Mouse (Mus musculus): ENCODE measurements around the gene Rgs9. TPM values are rescaled to one million over a fixed set of nuclear protein-coding genes. Genes with fewer than 3 reads are reported as not detected.
"Not testable (repeated sequence)": the region's sequence is repeated elsewhere in the genome, so short reads cannot be mapped to it uniquely, and the experiment has no call there.

Rgs9 gene
- polyA plus RNA-seq (2012; rRNA removed), result 0.86 and 1.4 TPM in 2 replicates

DNA sequence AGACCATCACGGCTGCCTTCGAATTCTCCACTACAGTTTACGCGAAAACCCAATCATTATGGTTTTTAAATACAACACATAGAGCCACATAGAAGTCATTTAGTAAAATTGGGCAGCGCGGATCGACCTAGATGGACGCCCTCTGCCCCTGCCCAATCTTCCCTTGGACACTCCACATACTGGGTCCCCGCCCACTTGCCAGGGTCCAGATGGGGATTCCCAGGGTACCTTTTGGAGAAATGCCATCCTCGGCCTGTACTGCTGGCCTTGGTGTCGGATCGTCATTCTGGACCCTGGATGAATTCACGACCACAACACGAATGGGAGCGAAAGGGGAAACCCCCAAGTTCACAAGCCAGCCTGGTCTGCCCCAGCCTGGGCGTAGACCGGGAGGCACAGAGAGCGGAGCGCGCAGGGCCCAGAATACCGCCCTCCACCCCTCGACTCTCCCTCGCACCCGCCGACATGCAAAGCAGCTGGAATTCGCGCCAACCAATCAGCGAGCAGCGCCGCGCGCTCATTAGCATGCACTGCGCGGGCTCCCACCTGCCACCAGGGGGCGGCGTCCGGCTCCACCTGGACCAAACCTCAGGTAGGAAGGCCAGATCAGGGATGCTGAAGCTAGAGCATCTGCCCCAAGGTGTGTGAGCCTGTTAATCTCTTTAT lies at the start of gene Rgs9:
Gene Rgs9, minus strand, starts transcription at position 420 of the 666 bp plus-strand sequence.
- Histone ChIP-seq H3K27ac (ENCODE audit: insufficient read depth, low read depth, low read length) (no peak within 1 kb of the TSS), H3K4me3 (ENCODE audit: insufficient read depth, low read depth, low read length) (peak within 1 kb of the TSS; percentile 55), H3K4me1 (ENCODE audit: control insufficient read depth, insufficient read depth, low read length) (0 out of 2 replicates have a peak, but pooled peaks cover 3% of the 10 kb centered on the region), H3K27me3 (replicated peaks; ENCODE audit: control insufficient read depth, insufficient read depth, low read length) (no peaks in the 10 kb centered on the region), H3K36me3 (ENCODE audit: control insufficient read depth, insufficient read depth, low read length) (no peaks in the 10 kb centered on the region)
- TF ChIP-seq POLR2A (IDR thresholded peaks at IDR 0.05; ENCODE audit: low read depth, low read length) (no peak), CTCF (conservative IDR thresholded peaks at IDR 0.05; ENCODE audit: insufficient read depth, insufficient read length, low read depth, low read length) (peak; percentile 80)
- 4% methylated on average over 37 of the region's 37 CpGs for WGBS
- peak; percentile 96 for DNase-seq

DNA sequence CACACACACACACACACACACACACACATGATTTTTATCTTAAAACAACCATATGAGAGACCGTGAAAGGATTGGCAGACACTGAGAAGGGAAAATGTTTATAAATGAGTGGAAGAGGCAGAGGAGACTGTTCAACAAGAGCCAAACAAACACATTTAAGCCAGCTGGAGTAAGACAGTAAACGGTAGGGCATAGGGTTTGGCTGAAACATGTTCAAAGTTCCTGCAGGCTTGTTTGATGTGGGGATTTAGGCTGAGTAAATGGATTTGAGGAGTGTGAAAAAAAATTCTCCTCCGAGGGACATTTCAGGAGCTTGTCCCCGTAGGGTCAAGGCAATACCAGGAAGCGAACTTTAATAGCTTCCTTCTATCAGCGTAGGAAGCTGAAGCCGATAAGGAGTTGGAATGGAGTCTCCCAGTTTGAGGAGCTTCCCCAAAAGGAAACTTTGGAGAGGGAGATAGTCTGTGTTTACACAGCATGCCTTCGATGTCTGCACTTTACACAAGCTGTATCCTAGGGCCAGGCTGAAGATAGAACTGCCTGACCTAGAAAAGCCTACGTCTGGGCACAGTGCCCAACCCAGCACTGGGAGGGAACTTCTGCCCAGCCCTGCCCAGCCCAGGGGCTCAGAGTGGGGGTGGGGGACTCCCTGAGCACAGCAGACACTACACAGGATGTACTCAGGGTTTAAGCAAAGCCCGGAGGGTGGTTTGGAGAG lies 49.5 kb upstream of the Rgs9 start:
- 20% methylated on average over 10 of the region's 10 CpGs for WGBS
- no peak for TF ChIP-seq CTCF (conservative IDR thresholded peaks at IDR 0.05; ENCODE audit: insufficient read depth, insufficient read length, low read depth, low read length)
- H3K27ac ChIP-seq (ENCODE audit: insufficient read depth, low read depth, low read length), result peak overlapping the region; percentile 73; the same call in 1 of the 2 replicates

DNA sequence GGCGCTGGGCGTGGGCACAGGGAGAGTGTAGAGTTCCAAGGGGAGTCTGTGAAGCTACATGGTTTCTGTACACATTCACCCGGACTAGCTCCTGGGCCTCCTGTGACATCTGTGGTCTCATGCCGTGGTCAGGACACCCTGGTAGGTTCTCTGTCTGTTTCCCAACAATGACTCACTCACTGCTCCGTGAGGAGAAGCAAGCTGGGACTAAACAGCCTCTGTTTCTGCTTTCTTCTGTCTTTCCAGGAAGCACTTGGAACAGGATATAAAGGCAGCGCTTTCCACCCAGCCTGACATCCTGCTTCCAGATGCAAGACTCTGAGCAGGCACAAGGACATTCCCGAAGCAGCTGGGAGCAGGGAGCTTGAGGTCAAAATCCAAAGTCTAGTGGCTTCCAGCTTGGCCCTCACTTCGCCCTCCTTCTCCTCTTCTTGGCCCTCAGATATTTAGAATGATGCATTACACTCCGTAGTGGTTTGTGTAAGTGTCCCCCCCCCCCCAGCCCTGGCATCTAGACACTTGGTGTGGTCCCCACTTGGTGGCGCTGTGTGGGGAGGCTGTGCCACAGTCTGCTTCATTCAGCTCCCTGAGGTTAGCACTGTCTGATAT lies 46.2 kb upstream of the Rgs9 start:
- peaks cover 26% of the 10 kb centered on the region for H3K4me1 ChIP-seq (ENCODE audit: control insufficient read depth, insufficient read depth, low read length)
- H3K36me3 ChIP-seq (ENCODE audit: control insufficient read depth, insufficient read depth, low read length), result no peaks in the 10 kb centered on the region
- DNase-seq, result peak; percentile 89
- H3K4me3 ChIP-seq (ENCODE audit: insufficient read depth, low read depth, low read length), result no peak overlapping the region
- peak overlapping the region; percentile 71 for H3K27ac ChIP-seq (ENCODE audit: insufficient read depth, low read depth, low read length)
- TF ChIP-seq CTCF (conservative IDR thresholded peaks at IDR 0.05; ENCODE audit: insufficient read depth, insufficient read length, low read depth, low read length) (peak; percentile 49), POLR2A (IDR thresholded peaks at IDR 0.05; ENCODE audit: low read depth, low read length) (no peak)
- no peaks in the 10 kb centered on the region for H3K27me3 ChIP-seq (replicated peaks; ENCODE audit: control insufficient read depth, insufficient read depth, low read length)
- WGBS, result 21% methylated on average over 10 of the region's 10 CpGs

More for the DNA sequence above, 49.5 kb upstream of the Rgs9 start:
- H3K27me3 ChIP-seq (replicated peaks; ENCODE audit: control insufficient read depth, insufficient read depth, low read length), result no peaks in the 10 kb centered on the region
- peak; percentile 95 for DNase-seq
- H3K36me3 ChIP-seq (ENCODE audit: control insufficient read depth, insufficient read depth, low read length), result no peaks in the 10 kb centered on the region
- H3K4me3 ChIP-seq (ENCODE audit: insufficient read depth, low read depth, low read length), result no peak overlapping the region
- H3K4me1 ChIP-seq (ENCODE audit: control insufficient read depth, insufficient read depth, low read length), result peaks cover 33% of the 10 kb centered on the region

DNA sequence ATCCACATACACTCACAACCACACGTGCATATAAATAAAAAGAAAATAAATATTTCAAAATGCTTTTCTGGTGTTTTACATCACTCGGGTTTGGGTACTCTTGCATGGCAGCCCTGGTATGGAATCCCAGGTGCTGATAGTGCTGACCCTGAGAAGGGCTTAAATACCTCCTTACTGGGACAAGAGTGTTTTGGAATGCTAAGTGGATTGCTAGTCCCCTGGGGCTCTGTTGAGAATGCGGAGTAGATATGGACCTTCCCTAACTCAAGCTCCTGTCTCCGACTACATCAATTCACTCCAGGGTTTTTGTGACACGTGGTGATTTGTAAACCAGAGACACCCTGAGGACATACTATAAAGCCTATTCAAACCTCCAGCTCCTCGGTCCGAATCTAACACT lies 45.6 kb upstream of the Rgs9 start:
- Histone ChIP-seq H3K36me3 (ENCODE audit: control insufficient read depth, insufficient read depth, low read length) (no peaks in the 10 kb centered on the region), H3K27ac (ENCODE audit: insufficient read depth, low read depth, low read length) (peak overlapping the region; percentile 71), H3K4me1 (ENCODE audit: control insufficient read depth, insufficient read depth, low read length) (peaks cover 23% of the 10 kb centered on the region), H3K27me3 (replicated peaks; ENCODE audit: control insufficient read depth, insufficient read depth, low read length) (no peaks in the 10 kb centered on the region), H3K4me3 (ENCODE audit: insufficient read depth, low read depth, low read length) (no peak overlapping the region)
- TF ChIP-seq POLR2A (IDR thresholded peaks at IDR 0.05; ENCODE audit: low read depth, low read length) (no peak), CTCF (conservative IDR thresholded peaks at IDR 0.05; ENCODE audit: insufficient read depth, insufficient read length, low read depth, low read length) (no peak)
- 57% methylated on average over 7 of the region's 7 CpGs for WGBS
- DNase-seq, result no peak

DNA sequence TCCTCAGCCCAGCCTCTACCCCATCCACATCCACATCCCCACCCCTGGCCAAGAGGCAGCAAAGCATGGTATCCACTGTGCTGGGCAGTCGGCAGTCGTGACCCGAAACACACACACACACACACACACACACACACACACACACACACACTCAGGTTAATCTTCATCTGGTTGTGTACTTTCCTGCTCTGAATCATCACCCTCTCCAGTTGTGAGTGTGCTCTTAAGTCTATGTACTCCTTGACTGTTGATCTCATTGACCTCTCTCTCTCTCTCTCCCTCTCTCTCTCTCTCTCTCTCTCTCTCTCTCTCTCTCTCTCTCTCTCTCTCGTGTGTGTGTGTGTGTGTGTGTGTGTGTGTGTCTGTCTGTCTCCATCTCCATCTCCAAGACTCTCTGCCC lies 44.7 kb upstream of the Rgs9 start:
- not testable (repeated sequence) for H3K36me3 ChIP-seq (ENCODE audit: control insufficient read depth, insufficient read depth, low read length); H3K27ac ChIP-seq (ENCODE audit: insufficient read depth, low read depth, low read length); H3K27me3 ChIP-seq (replicated peaks; ENCODE audit: control insufficient read depth, insufficient read depth, low read length); H3K4me3 ChIP-seq (ENCODE audit: insufficient read depth, low read depth, low read length); DNase-seq
- H3K4me1 ChIP-seq (ENCODE audit: control insufficient read depth, insufficient read depth, low read length), result peaks cover 17% of the 10 kb centered on the region
- 73% methylated on average over 4 of the region's 4 CpGs for WGBS

DNA sequence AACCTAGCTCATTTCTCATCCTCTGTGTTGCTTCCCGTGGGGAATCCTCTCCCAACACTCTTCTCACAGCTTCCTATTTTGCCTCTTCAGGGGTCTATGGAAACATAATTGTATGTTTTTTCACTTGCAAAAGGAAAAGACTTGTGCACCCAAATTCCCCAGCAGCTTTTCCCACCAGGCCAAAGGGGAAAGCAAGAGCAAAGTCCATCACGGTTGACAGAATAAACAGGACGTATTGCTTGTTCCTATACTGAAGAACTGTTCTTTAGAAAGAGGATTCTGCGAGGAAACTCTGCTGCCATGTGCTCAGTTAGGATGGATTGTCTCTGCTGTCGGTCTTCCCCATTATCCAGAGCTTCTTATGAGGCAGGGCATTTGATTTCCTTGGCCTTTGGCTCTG lies 42.6 kb upstream of the Rgs9 start:
- peak; percentile 55 for DNase-seq
- TF ChIP-seq POLR2A (IDR thresholded peaks at IDR 0.05; ENCODE audit: low read depth, low read length), result no peak
- no peak for TF ChIP-seq CTCF (conservative IDR thresholded peaks at IDR 0.05; ENCODE audit: insufficient read depth, insufficient read length, low read depth, low read length)
- no peaks in the 10 kb centered on the region for H3K27me3 ChIP-seq (replicated peaks; ENCODE audit: control insufficient read depth, insufficient read depth, low read length)
- no peak overlapping the region for H3K4me3 ChIP-seq (ENCODE audit: insufficient read depth, low read depth, low read length)
- no peak overlapping the region for H3K27ac ChIP-seq (ENCODE audit: insufficient read depth, low read depth, low read length)
- no peaks in the 10 kb centered on the region for H3K36me3 ChIP-seq (ENCODE audit: control insufficient read depth, insufficient read depth, low read length)
- 54% methylated on average over 5 of the region's 5 CpGs for WGBS
- peaks cover 12% of the 10 kb centered on the region for H3K4me1 ChIP-seq (ENCODE audit: control insufficient read depth, insufficient read depth, low read length)
